Mouse (Mus musculus): ENCODE measurements at regions not wholly inside any gene's neighbourhood (a gene's known extent, or its start where the extent isn't known, plus 50 kb on each side); places are given as distances from the start of the nearest gene placed in this dataset.
A peak's percentile ranks its signal among the peaks of the same experiment; 100 is the strongest.

DNA sequence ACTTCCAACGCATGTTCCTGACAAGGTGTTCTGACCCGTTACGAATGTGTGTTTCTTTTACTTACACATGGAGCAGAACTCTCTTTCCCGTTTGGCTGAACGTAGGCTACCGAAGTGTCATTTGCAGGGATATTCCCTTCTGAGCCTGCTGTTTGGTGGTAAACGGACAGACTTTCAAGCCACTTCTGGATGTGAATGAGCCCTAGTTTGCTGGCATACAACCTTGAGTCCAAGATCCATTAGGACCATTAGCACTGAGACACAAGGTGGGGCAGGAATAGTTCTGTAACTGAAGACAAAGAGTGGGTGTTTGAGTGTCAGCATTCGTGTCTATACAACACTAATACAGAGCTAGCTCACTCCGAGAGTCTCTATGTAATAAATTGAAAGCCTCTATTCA, 113.3 kb upstream of the Rmdn2 start:
- DNase-seq (ENCODE audit: low spot score), result no peak

DNA sequence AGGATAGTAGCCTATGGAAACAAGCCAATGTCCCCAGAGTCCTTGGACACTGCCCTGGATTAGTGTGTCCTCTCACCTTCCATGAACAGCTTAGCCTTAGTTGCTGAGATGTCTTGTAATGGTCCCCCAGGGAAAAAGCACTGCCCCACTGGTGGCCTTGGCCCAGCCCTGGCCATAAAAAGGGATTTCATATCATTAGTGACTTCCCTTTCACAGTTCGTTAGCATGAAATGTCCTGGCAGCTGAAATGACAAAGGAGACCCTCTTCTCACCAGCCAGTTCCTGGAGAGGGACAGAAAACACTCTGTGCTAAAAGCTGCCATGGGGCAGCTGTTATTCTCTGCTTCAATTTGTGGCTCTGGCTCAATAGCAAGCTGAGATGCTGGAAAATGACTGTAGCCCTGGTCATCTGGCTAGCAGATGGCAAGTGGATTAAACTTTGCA, 110.6 kb upstream of the Rmdn2 start:
- DNase-seq (ENCODE audit: low spot score), result no peak

DNA sequence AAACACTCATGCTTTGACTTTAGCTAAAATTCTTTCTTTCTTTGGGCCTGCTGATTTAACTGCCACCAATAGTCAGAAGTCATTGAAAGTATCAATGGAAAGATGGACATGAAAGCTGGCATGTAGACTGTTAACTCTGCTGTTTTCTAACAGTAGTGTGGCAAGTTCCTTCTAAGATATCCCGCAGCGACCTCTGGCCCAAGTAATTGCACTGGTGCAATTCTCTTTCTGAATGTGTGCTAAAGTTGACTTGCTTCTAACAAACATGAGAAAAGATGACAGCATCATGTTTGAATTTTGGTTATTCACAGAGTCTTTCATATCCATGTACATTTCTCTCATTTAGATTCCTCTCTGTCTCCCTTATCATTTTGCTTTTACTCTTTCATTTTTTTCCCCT, 109.7 kb upstream of the Rmdn2 start:
- DNase-seq (ENCODE audit: low spot score), result no peak

DNA sequence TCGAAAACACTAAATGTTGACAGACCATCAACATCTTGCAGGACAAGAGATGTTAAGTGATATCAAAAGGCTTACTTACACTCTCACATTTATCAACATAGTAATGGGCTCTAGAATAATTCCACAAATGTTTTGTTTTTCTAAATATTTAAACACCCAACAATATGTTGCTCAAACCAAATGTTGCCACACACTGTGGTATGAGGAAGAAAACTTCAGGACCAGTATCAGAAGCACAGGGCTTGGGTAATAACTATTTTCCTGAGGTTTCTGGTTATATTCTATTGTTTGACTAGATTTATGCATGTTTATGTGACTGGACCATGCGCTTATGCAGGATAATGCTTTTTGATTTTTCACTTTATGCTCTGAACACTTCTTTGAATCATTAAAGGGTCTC, 108.6 kb upstream of the Rmdn2 start:
- DNase-seq (ENCODE audit: low spot score), result no peak

DNA sequence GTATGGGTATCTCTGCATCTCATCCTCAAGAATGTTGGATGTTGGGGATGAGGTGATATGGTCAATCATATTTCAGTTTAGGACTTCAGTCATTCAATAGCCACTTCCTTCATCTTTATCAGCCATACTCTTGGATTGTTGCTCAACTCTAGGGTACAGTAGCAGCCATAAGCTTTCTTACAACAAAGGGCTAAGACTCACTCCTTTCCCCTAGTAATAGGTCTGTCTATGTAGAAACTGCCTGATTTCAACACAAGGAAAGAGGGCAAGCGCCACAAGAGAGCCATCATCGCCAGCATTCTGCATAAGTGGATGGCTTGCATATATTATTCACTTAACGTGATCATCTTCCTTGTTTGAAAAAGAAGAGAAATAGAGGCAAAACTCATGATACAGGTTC, 107.5 kb upstream of the Rmdn2 start:
- DNase-seq (ENCODE audit: low spot score), result no peak

DNA sequence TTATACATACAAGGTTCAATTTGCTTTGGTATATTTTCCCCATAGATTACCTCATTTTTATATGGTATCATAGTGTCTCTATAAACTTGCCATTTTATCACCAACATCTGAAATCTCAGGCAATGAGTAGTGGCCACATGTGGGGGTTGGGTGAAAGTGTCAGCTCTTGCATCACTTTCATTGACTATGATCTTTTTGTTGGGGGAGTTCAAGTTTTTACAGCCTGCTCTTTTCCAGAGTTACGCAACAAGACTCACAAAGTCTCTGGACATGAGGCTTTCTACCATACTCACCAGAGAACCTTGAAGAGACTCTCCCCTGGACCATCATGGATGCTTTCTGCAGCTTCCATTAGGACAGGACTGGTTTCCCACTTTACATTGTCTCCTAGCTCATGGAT, 106.1 kb upstream of the Rmdn2 start:
- no peak for DNase-seq (ENCODE audit: low spot score)

DNA sequence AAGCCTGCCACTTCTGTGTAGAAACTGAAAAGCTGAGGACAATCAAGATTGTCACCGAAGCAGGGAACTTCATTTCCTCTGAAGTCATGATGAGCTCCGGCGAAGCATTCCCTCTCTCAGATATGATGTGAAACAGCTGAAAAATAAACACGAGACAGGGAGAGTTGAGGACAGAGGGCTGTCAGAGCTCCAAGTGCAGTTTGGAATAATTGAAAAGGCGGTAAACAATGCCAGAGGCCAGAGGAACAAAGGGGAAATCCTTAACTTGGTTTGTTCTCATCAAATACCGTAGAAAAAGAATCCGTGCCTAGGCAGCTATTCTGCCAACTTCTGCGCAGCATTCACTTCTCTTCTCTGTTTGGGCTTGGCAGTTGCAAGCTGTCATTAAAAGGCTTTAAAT, 102.4 kb upstream of the Rmdn2 start:
- no peak for DNase-seq (ENCODE audit: low spot score)

DNA sequence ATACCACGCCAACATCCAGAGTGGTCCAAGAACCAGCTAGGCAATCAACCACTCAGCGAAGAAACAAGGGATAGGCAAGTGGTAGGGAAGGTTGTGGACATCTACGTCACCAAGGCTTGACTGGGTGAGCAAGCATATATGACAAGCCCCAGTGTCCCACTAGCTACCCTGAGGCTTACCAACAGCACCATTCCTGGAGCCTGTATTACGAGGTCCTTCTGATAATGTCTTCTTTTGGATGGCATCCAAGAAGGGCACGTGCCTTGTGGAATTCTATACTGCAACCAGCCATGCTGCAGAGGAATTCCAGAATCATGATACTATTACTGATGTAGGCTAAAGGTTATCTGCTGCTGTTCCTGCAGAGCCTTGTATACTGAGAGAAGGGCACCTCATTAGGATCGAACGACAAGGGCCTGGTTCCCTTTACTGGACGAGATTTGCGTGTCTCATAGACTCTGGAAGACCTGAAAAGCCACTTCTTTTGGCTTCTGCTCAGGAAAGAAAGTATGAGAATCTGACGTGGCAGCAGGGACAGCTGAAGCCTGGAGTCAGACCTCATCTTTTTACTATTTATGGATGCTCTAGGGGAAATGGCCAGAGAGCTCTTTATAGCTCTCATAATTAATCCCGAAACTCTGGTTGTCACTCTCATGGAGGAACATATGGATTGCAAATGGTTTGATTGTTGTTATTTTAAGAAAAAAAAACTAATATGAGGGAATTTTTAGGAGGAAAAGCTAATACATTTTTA, 101.5 kb upstream of the Rmdn2 start:
- DNase-seq (ENCODE audit: low spot score), result no peak

DNA sequence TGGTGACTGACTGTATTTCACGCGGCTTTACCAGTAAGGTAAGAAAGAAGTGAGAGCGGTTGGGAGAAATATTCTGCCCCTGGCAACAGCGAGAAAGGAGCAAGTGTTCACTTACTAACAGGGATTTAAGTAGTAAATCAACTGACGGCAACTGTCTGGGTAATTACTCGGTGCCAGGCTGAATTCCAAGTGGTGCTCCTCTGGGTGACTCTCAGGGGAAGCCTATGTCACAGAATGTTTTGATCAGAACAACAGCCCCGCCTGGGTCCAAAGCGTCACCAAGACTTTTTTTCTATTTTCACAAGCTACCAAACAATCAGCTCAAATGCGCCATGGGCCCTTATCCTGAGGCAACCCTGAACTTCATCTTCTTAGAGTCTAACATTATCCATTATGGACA, 100.4 kb upstream of the Rmdn2 start:
- no peak for DNase-seq (ENCODE audit: low spot score)

DNA sequence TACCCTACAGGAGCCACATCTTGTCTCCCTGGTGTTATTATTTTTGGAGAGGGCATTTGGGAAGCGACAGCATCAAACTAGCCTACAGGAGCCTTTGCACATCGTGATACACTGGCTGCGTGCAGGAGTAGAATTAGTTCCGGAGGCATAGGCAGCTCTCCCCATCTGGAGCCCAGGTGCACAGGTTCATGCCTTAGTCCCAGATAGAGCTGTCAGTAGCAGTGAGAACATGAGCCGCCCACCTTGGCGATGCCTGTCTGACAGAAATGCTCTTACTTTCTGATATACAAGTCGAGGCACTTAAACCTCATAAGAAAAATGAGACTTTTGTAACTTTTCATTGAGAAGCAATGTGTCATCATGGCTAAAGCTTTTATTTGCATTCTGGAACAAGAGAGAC, 97.6 kb upstream of the Rmdn2 start:
- no peak for DNase-seq (ENCODE audit: low spot score)

DNA sequence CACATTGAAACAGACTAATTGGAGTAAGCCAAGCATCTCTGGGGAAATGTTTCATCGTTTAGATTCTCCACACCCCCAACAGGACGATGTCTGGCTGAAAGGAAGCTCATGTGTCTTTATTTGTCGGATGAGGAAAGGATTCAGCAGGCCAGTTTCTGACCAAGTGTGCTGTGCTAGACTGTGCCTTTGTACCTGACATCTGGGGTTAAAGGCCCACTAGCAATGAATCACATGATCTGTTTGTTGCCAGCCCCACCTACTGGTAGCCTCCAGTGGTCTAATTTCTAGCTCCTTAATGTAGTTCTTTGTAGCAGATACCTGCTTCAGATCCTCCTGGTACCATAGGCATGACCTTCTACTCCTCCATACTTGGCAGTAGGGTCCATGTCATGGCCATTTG, 93.5 kb upstream of the Rmdn2 start:
- DNase-seq (ENCODE audit: low spot score), result no peak

DNA sequence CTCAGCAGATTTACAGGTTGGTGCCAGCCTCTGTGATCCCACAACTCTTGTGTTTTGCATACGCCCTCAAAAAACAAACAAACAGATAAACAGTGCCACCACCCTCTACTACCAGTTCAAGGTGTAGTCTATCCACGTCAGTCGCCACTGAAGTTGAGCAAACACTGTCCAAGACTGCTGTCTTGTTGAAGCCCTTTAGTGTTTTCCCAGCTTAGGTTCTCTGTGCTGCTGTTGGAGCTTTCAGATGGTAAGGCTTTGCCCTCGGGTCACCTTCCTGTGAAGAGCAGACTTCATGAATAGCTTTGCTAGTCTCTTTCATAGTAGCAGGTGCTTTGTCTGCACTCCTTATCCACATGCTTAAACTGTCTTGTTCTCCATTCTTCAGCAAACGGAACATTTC, 93.0 kb upstream of the Rmdn2 start:
- DNase-seq (ENCODE audit: low spot score), result no peak

DNA sequence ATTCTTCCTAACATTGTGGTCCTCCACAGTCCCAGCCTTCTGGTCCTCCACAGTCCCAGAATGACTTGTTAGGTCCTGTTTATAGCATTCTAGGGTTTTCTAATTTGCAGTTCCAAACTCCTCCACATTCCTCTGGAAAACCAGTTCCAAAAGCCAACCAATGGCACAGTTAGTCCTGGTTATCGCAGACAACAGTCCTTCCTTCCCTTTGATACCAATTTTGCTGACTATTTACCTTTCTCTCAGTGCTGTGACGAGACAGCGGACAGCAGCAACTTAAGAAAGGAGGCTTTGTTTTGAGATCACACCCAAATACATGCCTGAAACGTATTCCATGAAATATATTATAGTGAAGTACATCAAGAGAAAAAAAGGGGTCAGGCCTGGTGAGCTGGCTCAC, 92.3 kb upstream of the Rmdn2 start:
- DNase-seq (ENCODE audit: low spot score), result no peak

DNA sequence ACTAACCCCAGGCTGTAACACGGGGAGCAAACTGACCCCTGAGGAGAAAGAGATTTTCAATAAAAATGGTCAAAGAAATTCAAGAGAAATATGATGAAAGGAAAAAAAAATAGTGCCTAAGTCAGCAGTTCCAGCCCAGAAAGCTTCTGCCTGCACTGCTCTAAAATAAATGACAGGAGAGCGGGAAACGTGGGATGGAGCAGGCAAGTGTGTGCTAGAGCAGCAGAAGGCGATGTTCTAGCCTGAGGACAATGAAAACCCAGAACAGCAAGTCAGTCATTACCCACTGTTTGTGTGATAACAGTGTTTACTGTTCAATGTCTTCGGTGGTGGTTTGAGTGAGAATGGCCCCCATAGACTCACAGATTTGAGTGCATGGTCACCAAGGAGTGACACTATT, 91.4 kb upstream of the Rmdn2 start:
- no peak for DNase-seq (ENCODE audit: low spot score)

DNA sequence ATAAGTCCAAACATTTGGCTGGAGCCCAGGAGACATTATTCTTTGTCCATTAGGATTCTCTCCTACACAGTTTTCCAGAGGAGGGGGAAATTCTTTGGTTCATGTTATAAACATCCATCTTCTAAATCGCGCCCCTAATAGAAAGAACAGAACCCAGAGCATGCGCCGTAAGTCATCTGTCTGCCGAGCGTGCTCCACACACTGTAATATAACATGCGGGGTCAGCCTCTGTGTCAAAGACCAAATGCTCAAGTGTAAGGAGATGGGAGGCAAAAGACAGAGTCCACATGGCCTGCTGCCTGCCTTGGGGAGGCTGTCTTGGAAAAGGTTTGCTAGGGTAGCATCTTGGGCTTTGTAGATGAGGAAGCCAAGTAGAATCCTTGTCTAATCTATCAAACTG, 90.0 kb upstream of the Rmdn2 start:
- no peak for DNase-seq (ENCODE audit: low spot score)

DNA sequence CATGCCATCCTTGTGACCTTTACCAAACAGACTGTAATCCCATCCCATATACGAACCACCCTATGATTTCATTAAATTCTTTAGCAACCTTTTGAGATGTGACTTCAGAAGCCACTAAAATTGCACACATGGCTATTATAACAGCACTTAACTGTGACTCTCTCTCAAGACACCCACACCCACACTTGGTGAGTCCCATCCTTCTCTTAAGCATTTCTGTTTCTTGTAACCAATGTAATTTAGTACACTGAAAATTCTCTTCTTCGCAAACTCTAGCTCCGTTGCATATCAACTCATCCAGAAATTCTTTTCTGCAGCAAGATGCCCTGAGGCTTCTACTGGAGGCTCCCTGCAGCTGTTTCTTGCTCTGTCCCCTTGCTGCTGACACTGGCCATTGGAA, 88.4 kb upstream of the Rmdn2 start:
- DNase-seq (ENCODE audit: low spot score), result no peak

DNA sequence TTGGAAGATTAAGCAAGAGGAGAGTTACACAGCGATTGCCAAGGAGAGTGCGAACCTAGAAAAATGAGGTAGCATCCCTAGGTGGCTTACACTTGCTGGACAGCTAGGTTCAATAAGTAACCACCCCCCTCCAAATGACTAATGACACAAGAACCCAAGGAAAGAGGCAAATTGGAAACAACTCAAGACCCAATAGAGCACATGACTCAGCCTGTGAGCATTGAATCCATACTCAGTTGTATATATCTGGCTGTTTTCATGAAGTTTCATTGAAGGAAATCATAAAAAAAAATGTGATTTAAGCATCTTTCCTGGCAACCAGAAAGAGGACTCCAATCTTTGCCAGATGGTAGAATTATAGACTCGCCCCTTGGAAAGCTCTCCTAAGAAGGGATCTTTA, 84.3 kb upstream of the Rmdn2 start:
- no peak for DNase-seq (ENCODE audit: low spot score)

DNA sequence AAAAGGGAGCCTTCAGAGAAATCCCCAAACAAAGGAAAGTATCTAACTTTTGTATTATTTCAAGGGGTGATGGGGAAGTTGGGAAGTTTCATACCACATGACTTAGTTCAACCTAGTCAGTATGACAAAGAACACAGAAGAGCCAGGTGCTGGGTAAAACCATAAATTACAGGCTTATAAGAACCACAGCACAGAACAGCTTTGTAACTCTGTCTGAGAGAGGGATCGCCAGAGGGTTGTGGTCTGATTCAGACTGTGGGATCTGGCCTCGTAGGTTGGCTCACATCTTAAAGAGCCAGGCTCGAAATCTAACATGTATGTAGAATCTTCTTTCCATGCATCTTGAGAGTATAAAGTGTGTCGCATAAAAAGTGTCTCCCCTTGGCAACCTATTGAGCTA, 75.1 kb upstream of the Rmdn2 start:
- DNase-seq (ENCODE audit: low spot score), result no peak

DNA sequence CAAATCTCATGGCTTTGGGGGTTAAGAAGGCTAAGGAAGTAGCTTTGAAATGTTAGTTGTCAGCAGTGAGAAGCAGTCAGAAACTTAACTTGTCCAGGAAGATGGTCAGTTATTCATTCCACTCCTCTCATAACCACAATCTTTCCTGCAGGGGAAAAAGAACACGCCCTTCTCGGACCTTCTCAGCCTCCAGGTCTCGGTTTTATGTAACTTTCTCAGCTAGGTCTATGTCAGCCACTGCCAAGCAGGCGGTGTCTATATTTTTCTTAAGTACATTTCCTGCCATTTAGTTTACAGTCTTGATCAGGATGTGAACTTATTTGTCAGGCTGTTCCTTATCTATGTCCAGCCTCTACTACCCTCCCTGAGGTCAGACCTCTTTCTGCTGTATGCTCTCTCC, 72.9 kb upstream of the Rmdn2 start:
- no peak for DNase-seq (ENCODE audit: low spot score)

DNA sequence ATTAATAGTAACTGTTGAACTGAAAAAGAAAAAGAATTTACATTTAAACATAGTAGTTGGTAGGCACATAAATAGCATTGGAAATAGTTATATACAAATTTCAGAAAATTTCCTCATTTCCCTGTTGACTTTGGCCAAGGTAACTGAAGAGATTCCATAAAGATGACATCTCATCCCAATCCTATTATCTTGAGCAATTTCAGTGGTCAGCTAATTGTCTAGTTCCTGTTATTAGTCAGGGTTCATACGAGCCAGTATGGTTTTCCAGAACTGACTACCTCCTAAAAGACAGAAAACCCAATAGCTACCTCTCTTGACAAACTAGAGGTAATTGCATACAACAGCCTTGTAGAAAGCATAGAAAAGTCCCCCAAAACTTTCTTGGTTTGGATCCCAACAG, 71.6 kb upstream of the Rmdn2 start:
- no peak for DNase-seq (ENCODE audit: low spot score)

DNA sequence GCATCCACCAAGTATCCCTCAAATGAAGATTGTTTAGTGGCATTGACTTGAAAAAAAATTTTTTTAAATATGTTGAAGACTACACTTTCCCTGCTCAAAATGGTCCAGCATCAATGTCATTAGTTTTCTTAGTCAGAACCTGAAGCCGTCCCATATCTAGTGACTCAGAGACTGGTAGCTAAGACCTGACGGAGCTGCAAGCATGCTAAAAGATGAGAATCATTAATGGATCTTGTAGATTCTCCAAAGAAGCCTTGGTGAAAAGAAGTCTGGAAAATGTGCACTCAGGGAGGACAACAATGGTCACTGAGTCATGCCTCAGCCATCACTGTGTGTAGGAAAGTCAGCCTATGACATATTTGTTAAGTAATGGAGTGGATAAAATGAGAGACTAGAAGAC, 71.2 kb upstream of the Rmdn2 start:
- DNase-seq (ENCODE audit: low spot score), result no peak

DNA sequence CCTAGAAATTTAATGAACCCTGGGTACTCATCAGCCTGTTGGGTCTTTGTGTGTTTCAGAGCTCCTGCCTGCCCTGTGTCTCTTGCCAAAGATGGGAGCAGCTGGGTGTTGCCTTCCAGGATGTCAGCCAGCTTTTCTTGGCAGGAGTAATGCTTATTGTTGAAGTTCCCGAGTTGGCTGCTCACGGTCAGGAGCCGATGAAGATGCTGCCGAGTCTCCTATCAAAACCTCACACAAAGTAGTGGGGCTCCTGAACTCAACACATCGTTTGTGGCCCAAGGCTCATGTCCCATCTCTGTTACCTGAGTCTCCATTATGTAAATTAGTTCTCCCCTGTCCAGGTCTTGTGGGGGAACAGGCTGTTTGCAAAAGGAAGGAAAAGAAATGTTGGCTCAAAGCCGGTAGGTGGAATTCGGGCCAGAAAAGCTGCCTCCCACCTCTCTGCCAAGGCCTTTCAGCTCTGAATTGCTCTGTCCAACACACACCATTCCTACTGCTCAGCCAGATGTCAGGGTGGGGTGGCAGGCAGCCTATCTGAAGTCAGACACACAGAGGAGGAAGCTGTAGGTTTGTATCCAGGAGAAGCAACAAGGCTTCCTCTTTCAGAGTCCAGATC, 67.6 kb upstream of the Rmdn2 start:
- DNase-seq (ENCODE audit: low spot score), result peak; percentile 61

DNA sequence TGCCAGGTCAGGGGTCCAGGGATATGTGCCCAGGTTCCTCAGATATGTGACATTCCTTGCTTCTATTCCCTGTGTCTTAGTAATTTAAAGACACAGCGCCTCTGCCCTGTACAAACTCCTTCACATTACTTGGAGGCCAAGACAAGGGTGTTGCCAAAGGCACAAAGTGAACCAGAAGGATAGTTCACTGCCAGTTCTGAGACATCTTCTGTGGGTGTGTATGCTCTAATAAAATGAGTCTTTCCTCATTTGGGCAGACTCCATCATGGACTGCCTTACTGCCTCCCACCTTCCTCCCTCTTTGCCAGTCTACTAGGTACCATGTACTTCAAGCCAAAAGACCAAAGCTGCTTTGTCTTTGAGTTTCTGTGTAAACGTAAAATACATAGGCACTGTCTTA, 65.8 kb upstream of the Rmdn2 start:
- no peak for DNase-seq (ENCODE audit: low spot score)

DNA sequence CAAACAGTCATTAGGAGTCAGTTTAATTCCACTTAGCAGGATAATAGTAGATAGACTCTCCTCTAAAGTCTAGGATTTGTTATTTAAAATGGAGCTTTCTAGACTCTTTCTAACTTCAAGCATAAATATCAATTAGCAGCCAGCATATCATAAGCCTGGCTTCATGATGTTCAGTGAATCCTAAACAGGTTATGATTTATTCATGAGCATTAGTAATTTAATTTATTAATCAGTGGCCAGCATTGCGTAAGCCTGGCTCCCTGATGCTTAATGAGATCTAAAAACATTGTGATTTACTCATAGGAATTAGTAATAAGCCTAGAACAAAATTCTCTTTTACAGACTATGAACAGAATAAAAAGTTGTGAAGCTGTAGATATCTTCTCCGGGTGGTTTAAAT, 64.6 kb upstream of the Rmdn2 start:
- no peak for DNase-seq (ENCODE audit: low spot score)

Data from ovary, postnatal 36 days (tissue).